Mouse (Mus musculus) right cerebral cortex, adult 2 months (tissue): ENCODE results near the gene Bcl2l12.
A peak's percentile ranks its signal among the peaks of the same experiment; 100 is the strongest.

ENCODE experiments used
- DNase-seq, 2 experiments: peaks; one replicate each; pipeline ENCODE4 v3.0.0; 2021 to 2022; ENCODE audit warnings: low spot score in 2 of 2

The Bcl2l12 gene

GRCm38 (mm10) chr7:44959281-44959680 lies 39.2 kb downstream of the Bcl2l12 start:
- no peak for DNase-seq

- peak; percentile 54 to 61 for DNase-seq
These were observed 40.3 kb downstream of the Bcl2l12 start for GRCm38 (mm10) chr7:44958208-44958607.

GRCm38 (mm10) chr7:44957183-44957835 lies 41.2 kb downstream of the Bcl2l12 start:
- DNase-seq = no peak

GRCm38 (mm10) chr7:44956266-44956665 lies 42.2 kb downstream of the Bcl2l12 start:
- no peak for DNase-seq

- DNase-seq = no peak
These were observed 42.9 kb downstream of the Bcl2l12 start for GRCm38 (mm10) chr7:44955628-44956027.

GRCm38 (mm10) chr7:44954091-44954885 lies 44.2 kb downstream of the Bcl2l12 start:
- DNase-seq = no peak

GRCm38 (mm10) chr7:44953561-44953960 lies 45.0 kb downstream of the Bcl2l12 start:
- DNase-seq = no peak

GRCm38 (mm10) chr7:44952611-44953306 lies 45.8 kb downstream of the Bcl2l12 start:
- peak; percentile 87 to 88 for DNase-seq

- DNase-seq = no peak
These were observed 46.6 kb downstream of the Bcl2l12 start for GRCm38 (mm10) chr7:44951960-44952359.

GRCm38 (mm10) chr7:44949922-44950321 lies 48.6 kb downstream of the Bcl2l12 start:
- DNase-seq = no peak

- no peak for DNase-seq
These were observed 55.6 kb downstream of the Bcl2l12 start, which contains the start of gene Tsks for GRCm38 (mm10) chr7:44942904-44943303. Gene Tsks (plus strand): TSS chr7:44943204.
